Mouse (Mus musculus): ENCODE results near the gene Glra1. TPM values are rescaled to one million over a fixed set of nuclear protein-coding genes. Genes with fewer than 3 reads are reported as not detected.
"Not testable (repeated sequence)": the region's sequence is repeated elsewhere in the genome, so short reads cannot be mapped to it uniquely, and the experiment has no call there.

Gene Glra1
- polyA plus RNA-seq (2016; fragmentation: Nextera tagmentation; extraction: Ambion mirVana) = 3.5 and 3.9 TPM in 2 replicates

GRCm38 (mm10) chr11:55607808-55608523, at the start of gene Glra1:
TSS of gene Glra1 (minus strand) at chr11:55608198.
- no peaks in the 10 kb centered on the region for H3K9me3 ChIP-seq (replicated peaks)
- peaks cover 21% of the 10 kb centered on the region for H3K4me1 ChIP-seq
- H3K9ac ChIP-seq = peak within 1 kb of the TSS; percentile 63
- H3K27ac ChIP-seq = peak within 1 kb of the TSS; percentile 85
- no peaks in the 10 kb centered on the region for H3K36me3 ChIP-seq
- 0 out of 2 replicates have a peak, but pooled peaks cover 3% of the 10 kb centered on the region for H3K27me3 ChIP-seq
- WGBS = 0% methylated on average over 36 of the region's 36 CpGs
- peak within 1 kb of the TSS; percentile 52 for H3K4me2 ChIP-seq (replicated peaks)
- peak; percentile 61 for ATAC-seq (ENCODE audit: low FRiP score)
- H3K4me3 ChIP-seq = peak within 1 kb of the TSS; percentile 57

- no peak overlapping the region for H3K9ac ChIP-seq
- no peak overlapping the region for H3K4me2 ChIP-seq (replicated peaks)
- no peaks in the 10 kb centered on the region for H3K9me3 ChIP-seq (replicated peaks)
- no peak overlapping the region for H3K4me3 ChIP-seq
- peak overlapping the region; percentile 60; the same call in 1 of the 2 replicates for H3K27ac ChIP-seq
- no peaks in the 10 kb centered on the region for H3K27me3 ChIP-seq
- H3K4me1 ChIP-seq = no peaks in the 10 kb centered on the region; the same call in 1 of the 2 replicates
- no peak; the same call in 1 of the 2 replicates for ATAC-seq (ENCODE audit: low FRiP score)
- no peaks in the 10 kb centered on the region for H3K36me3 ChIP-seq
- WGBS = 41% methylated on average over 4 of the region's 4 CpGs
These were observed 29.0 kb upstream of the Glra1 start for GRCm38 (mm10) chr11:55636961-55637360.

- peak; percentile 68 for ATAC-seq (ENCODE audit: low FRiP score)
- H3K9me3 ChIP-seq (replicated peaks) = no peaks in the 10 kb centered on the region
- H3K9ac ChIP-seq = no peak overlapping the region
- no peak overlapping the region for H3K4me3 ChIP-seq
- no peaks in the 10 kb centered on the region; the same call in 1 of the 2 replicates for H3K4me1 ChIP-seq
- no peaks in the 10 kb centered on the region for H3K27me3 ChIP-seq
- no peak overlapping the region for H3K4me2 ChIP-seq (replicated peaks)
- H3K36me3 ChIP-seq = no peaks in the 10 kb centered on the region
- no peak overlapping the region for H3K27ac ChIP-seq
These were observed 25.9 kb upstream of the Glra1 start for GRCm38 (mm10) chr11:55633901-55634300.

- WGBS = 80% methylated on average over 8 of the region's 8 CpGs
- H3K9ac ChIP-seq; H3K27ac ChIP-seq; ATAC-seq (ENCODE audit: low FRiP score); H3K4me3 ChIP-seq; H3K4me1 ChIP-seq; H3K9me3 ChIP-seq (replicated peaks); H3K4me2 ChIP-seq (replicated peaks); H3K36me3 ChIP-seq; H3K27me3 ChIP-seq: not testable (repeated sequence)
These were observed 6.6 kb upstream of the Glra1 start for GRCm38 (mm10) chr11:55614631-55615030.

- Histone ChIP-seq H3K27ac (peak overlapping the region; percentile 85), H3K4me3 (peak overlapping the region; percentile 57), H3K9me3 (replicated peaks) (no peaks in the 10 kb centered on the region), H3K36me3 (no peaks in the 10 kb centered on the region), H3K4me2 (replicated peaks) (peak overlapping the region; percentile 52), H3K4me1 (peaks cover 17% of the 10 kb centered on the region), H3K27me3 (0 out of 2 replicates have a peak, but pooled peaks cover 3% of the 10 kb centered on the region), H3K9ac (peak overlapping the region; percentile 63)
- WGBS = 0% methylated on average over 12 of the region's 12 CpGs
- peak; percentile 66 for ATAC-seq (ENCODE audit: low FRiP score)
These were observed 524 bp upstream of the Glra1 start for GRCm38 (mm10) chr11:55608524-55608920.

GRCm38 (mm10) chr11:55607066-55607807, 761 bp downstream of the Glra1 start:
- Histone ChIP-seq H3K4me3 (peak overlapping the region; percentile 57), H3K27me3 (0 out of 2 replicates have a peak, but pooled peaks cover 3% of the 10 kb centered on the region), H3K9ac (peak overlapping the region; percentile 63), H3K4me1 (peaks cover 24% of the 10 kb centered on the region), H3K36me3 (no peaks in the 10 kb centered on the region), H3K27ac (peak overlapping the region; percentile 85), H3K4me2 (replicated peaks) (peak overlapping the region; percentile 52), H3K9me3 (replicated peaks) (no peaks in the 10 kb centered on the region)
- 3% methylated on average over 26 of the region's 26 CpGs for WGBS
- ATAC-seq (ENCODE audit: low FRiP score) = peak; percentile 74

GRCm38 (mm10) chr11:55601447-55602065, 6.4 kb downstream of the Glra1 start:
- Histone ChIP-seq H3K9me3 (replicated peaks) (no peaks in the 10 kb centered on the region), H3K36me3 (no peaks in the 10 kb centered on the region), H3K27ac (peak overlapping the region; percentile 13; the same call in 1 of the 2 replicates), H3K27me3 (no peaks in the 10 kb centered on the region), H3K4me2 (replicated peaks) (peak overlapping the region; percentile 52), H3K4me3 (0 out of 2 replicates have a peak overlapping the region, but pooled peaks have one; percentile 1), H3K4me1 (peaks cover 30% of the 10 kb centered on the region), H3K9ac (no peak overlapping the region)
- ATAC-seq (ENCODE audit: low FRiP score) = peak; percentile 76
- 3% methylated on average over 11 of the region's 11 CpGs for WGBS

- H3K36me3 ChIP-seq = no peaks in the 10 kb centered on the region; the same call in 1 of the 2 replicates
These were observed 12.3 kb downstream of the Glra1 start for GRCm38 (mm10) chr11:55595726-55596125.

GRCm38 (mm10) chr11:55594411-55594810, 13.6 kb downstream of the Glra1 start:
- WGBS = 80% methylated on average over 3 of the region's 3 CpGs
- no peak overlapping the region for H3K4me2 ChIP-seq (replicated peaks)
- no peak for ATAC-seq (ENCODE audit: low FRiP score)
- no peaks in the 10 kb centered on the region; the same call in 1 of the 2 replicates for H3K36me3 ChIP-seq
- H3K4me1 ChIP-seq = no peaks in the 10 kb centered on the region
- no peak overlapping the region for H3K27ac ChIP-seq
- H3K4me3 ChIP-seq = no peak overlapping the region
- no peak overlapping the region for H3K9ac ChIP-seq
- no peaks in the 10 kb centered on the region for H3K9me3 ChIP-seq (replicated peaks)
- H3K27me3 ChIP-seq = no peaks in the 10 kb centered on the region

More at GRCm38 (mm10) chr11:55595726-55596125, 12.3 kb downstream of the Glra1 start:
- H3K9me3 ChIP-seq (replicated peaks) = no peaks in the 10 kb centered on the region
- no peak overlapping the region for H3K4me2 ChIP-seq (replicated peaks)
- H3K4me3 ChIP-seq = no peak overlapping the region
- no peak overlapping the region for H3K9ac ChIP-seq
- H3K4me1 ChIP-seq = peaks cover 8% of the 10 kb centered on the region
- H3K27me3 ChIP-seq = no peaks in the 10 kb centered on the region
- ATAC-seq (ENCODE audit: low FRiP score) = no peak
- WGBS = 83% methylated on average over 1 of the region's 1 CpGs
- no peak overlapping the region for H3K27ac ChIP-seq

GRCm38 (mm10) chr11:55591194-55591593, 16.8 kb downstream of the Glra1 start:
- Histone ChIP-seq H3K27me3 (no peaks in the 10 kb centered on the region), H3K36me3 (no peaks in the 10 kb centered on the region; the same call in 1 of the 2 replicates), H3K9me3 (replicated peaks) (no peaks in the 10 kb centered on the region), H3K4me3 (no peak overlapping the region), H3K4me1 (no peaks in the 10 kb centered on the region), H3K27ac (no peak overlapping the region), H3K9ac (no peak overlapping the region), H3K4me2 (replicated peaks) (no peak overlapping the region)
- no peak for ATAC-seq (ENCODE audit: low FRiP score)
- whole genome bisulfite sequencing = 54% methylated on average over 2 of the region's 2 CpGs

GRCm38 (mm10) chr11:55589376-55590167, 18.4 kb downstream of the Glra1 start:
- Histone ChIP-seq H3K27me3 (no peaks in the 10 kb centered on the region), H3K27ac (no peak overlapping the region; the same call in 1 of the 2 replicates), H3K36me3 (no peaks in the 10 kb centered on the region), H3K9ac (no peak overlapping the region), H3K4me1 (no peaks in the 10 kb centered on the region), H3K4me3 (no peak overlapping the region), H3K9me3 (replicated peaks) (no peaks in the 10 kb centered on the region), H3K4me2 (replicated peaks) (no peak overlapping the region)
- WGBS = 80% methylated on average over 9 of the region's 9 CpGs
- no peak for ATAC-seq (ENCODE audit: low FRiP score)
